Mouse (Mus musculus) liver, embryonic 12.5 days (tissue): Measurements from ENCODE around the gene Pald1. TPM values are rescaled to one million over a fixed set of nuclear protein-coding genes. Genes with fewer than 3 reads are reported as not detected.

Experiments
- ATAC-seq: fragments of 200-750 bp; cut with Nextera tagmentation; 2 replicates; pipeline ENCODE4 v1.8.0; 2017; ENCODE audit warnings: moderate number of reproducible peaks, mild to moderate bottlenecking, moderate library complexity
- H3K27ac ChIP-seq: fragments of 300-500 bp; sonication (generic); 2 replicates; pipeline ENCODE4 v1.5.1; 2016; ENCODE audit warnings: mild to moderate bottlenecking
- H3K27me3 ChIP-seq: fragments of 300-500 bp; sonication (generic); replicated peaks from 2 replicates; pipeline ENCODE4 v1.6.1; 2016; ENCODE audit warnings: mild to moderate bottlenecking, moderate library complexity
- H3K36me3 ChIP-seq: fragments of 300-500 bp; sonication (generic); 2 replicates; pipeline ENCODE4 v1.6.1; 2016; ENCODE audit warnings: mild to moderate bottlenecking, moderate library complexity
- H3K4me1 ChIP-seq: fragments of 300-500 bp; sonication (generic); 2 replicates; pipeline ENCODE4 v1.6.1; 2016
- H3K4me2 ChIP-seq: fragments of 300-500 bp; sonication (generic); 2 replicates; pipeline ENCODE4 v1.6.1; 2016; ENCODE audit warnings: mild to moderate bottlenecking, moderate library complexity
- H3K4me3 ChIP-seq: fragments of 300-500 bp; sonication (generic); 2 replicates; pipeline ENCODE4 v1.5.1; 2016; ENCODE audit warnings: mild to moderate bottlenecking, moderate library complexity
- H3K9ac ChIP-seq: fragments of 300-500 bp; sonication (generic); 2 replicates; pipeline ENCODE4 v1.6.1; 2016; ENCODE audit warnings: mild to moderate bottlenecking, moderate library complexity
- H3K9me3 ChIP-seq: fragments of 300-500 bp; sonication (generic); replicated peaks from 2 replicates; pipeline ENCODE4 v1.6.1; 2016; ENCODE audit warnings: mild to moderate bottlenecking, moderate library complexity
- WGBS: fragments of 180-500 bp; shearing (Covaris S2); methylation state at CpG from one replicate; pipeline ENCODE4 v1.1.7; 2016; ENCODE audit not compliant: insufficient replicate concordance; 5-methylcytosine and 5-hydroxymethylcytosine counted together
- polyA plus RNA-seq: library from polyadenylated mRNA; unstranded; fragments of >200 nt; fragmentation: Nextera tagmentation; extraction: Ambion mirVana; gene quantifications from 2 replicates; pipeline ENCODE4 v1.2.1, GENCODE M21; 2016

The Pald1 gene
- polyA plus RNA-seq, 1 experiment from 2014 or later = 12.1 TPM

GRCm38 (mm10) chr10:61273844-61274215, 109.5 kb downstream of the Pald1 start:
- Histone ChIP-seq H3K27ac (no peak overlapping the region), H3K9me3 (no peaks in the 10 kb centered on the region), H3K9ac (no peak overlapping the region), H3K4me2 (peak overlapping the region; percentile 66), H3K4me3 (no peak overlapping the region), H3K27me3 (peaks cover 61% of the 10 kb centered on the region), H3K4me1 (peaks cover 5% of the 10 kb centered on the region; the same call in 1 of the 2 replicates), H3K36me3 (no peaks in the 10 kb centered on the region)
- no peak for ATAC-seq
- WGBS = 40% methylated on average over 7 of the region's 7 CpGs

- ATAC-seq = peak; percentile 24
- WGBS = 2% methylated on average over 69 of the region's 75 CpGs
- Histone ChIP-seq H3K9ac (no peak within 1 kb of the TSS), H3K4me2 (peak within 1 kb of the TSS; percentile 66), H3K4me3 (peak within 1 kb of the TSS; percentile 50), H3K36me3 (no peaks in the 10 kb centered on the region), H3K9me3 (no peaks in the 10 kb centered on the region), H3K27me3 (peaks cover 61% of the 10 kb centered on the region), H3K27ac (no peak within 1 kb of the TSS), H3K4me1 (peaks cover 5% of the 10 kb centered on the region; the same call in 1 of the 2 replicates)
Observed at GRCm38 (mm10) chr10:61273081-61273843, 110.1 kb downstream of the Pald1 start, which contains the start of gene Adamts14. Adamts14 (minus strand) TSS chr10:61273438.

GRCm38 (mm10) chr10:61272631-61273030, 110.7 kb downstream of the Pald1 start:
- WGBS = 47% methylated on average over 5 of the region's 5 CpGs
- H3K4me2 ChIP-seq = peak overlapping the region; percentile 66
- H3K27ac ChIP-seq = no peak overlapping the region
- H3K36me3 ChIP-seq = no peaks in the 10 kb centered on the region
- peaks cover 5% of the 10 kb centered on the region; the same call in 1 of the 2 replicates for H3K4me1 ChIP-seq
- peak overlapping the region; percentile 50 for H3K4me3 ChIP-seq
- H3K9ac ChIP-seq = no peak overlapping the region
- ATAC-seq = no peak
- H3K9me3 ChIP-seq = no peaks in the 10 kb centered on the region
- peaks cover 56% of the 10 kb centered on the region for H3K27me3 ChIP-seq

- Histone ChIP-seq H3K4me3 (no peak overlapping the region), H3K4me1 (peaks cover 5% of the 10 kb centered on the region; the same call in 1 of the 2 replicates), H3K27me3 (peaks cover 56% of the 10 kb centered on the region), H3K36me3 (no peaks in the 10 kb centered on the region), H3K9ac (no peak overlapping the region), H3K9me3 (no peaks in the 10 kb centered on the region), H3K27ac (no peak overlapping the region), H3K4me2 (no peak overlapping the region)
- no peak for ATAC-seq
- 32% methylated on average over 8 of the region's 8 CpGs for WGBS
Observed at GRCm38 (mm10) chr10:61272089-61272626, 111.2 kb downstream of the Pald1 start.

Other genes starting within 250 kb of the Pald1 start
- 18.5 and 18.6 TPM in 2 replicates for gene Sgpl1, start 235.8 kb downstream of the Pald1 start, polyA plus RNA-seq
- not detected in 2 replicates for gene Tbata, start 211.6 kb downstream of the Pald1 start, polyA plus RNA-seq
- gene Adamts14, start 110.1 kb downstream of the Pald1 start, polyA plus RNA-seq = 0.27 and 0.38 TPM in 2 replicates
- not detected in 2 replicates for gene Prf1, start 85.7 kb downstream of the Pald1 start, polyA plus RNA-seq
- gene Nodal, start 34.4 kb upstream of the Pald1 start, polyA plus RNA-seq = 0.31 and 0.37 TPM in 2 replicates
- 55.2 and 57.6 TPM in 2 replicates for gene Eif4ebp2, start 69.1 kb upstream of the Pald1 start, polyA plus RNA-seq
- 9.1 and 10.2 TPM in 2 replicates for gene Lrrc20, start 92.3 kb upstream of the Pald1 start, polyA plus RNA-seq
- gene Npffr1, start 212.0 kb upstream of the Pald1 start, polyA plus RNA-seq = not detected in 2 replicates